Mouse (Mus musculus) retina, adult 2 months (tissue): ENCODE results near the gene Olfr740.

Experiments used
- DNase-seq: peaks from one replicate; pipeline ENCODE4 v3.0.0-alpha.2; 2012; ENCODE audit warnings: low read depth, low spot score

Gene Olfr740

GRCm38 (mm10) chr14:50445245-50445644 lies at the start of gene Olfr740:
Olfr740 (plus strand) TSS chr14:50445545.
- no peak for DNase-seq

- no peak for DNase-seq
These were observed 38.1 kb upstream of the Olfr740 start, which contains the start of gene Olfr738 for GRCm38 (mm10) chr14:50407268-50407667. Olfr738 (plus strand) TSS chr14:50407568.

- no peak for DNase-seq
These were observed 27.0 kb upstream of the Olfr740 start, which contains the start of gene Olfr739 for GRCm38 (mm10) chr14:50418326-50418725. Olfr739 (plus strand) TSS chr14:50418626.

- no peak for DNase-seq
These were observed 27.1 kb downstream of the Olfr740 start, which contains the start of gene Olfr741 for GRCm38 (mm10) chr14:50472438-50472837. Olfr741 (plus strand) TSS chr14:50472738.

GRCm38 (mm10) chr14:50478406-50478805 lies 33.1 kb downstream of the Olfr740 start:
- no peak for DNase-seq

GRCm38 (mm10) chr14:50503300-50503699 lies 58.0 kb downstream of the Olfr740 start, which contains the start of gene Olfr742:
Olfr742 (plus strand) TSS chr14:50503600.
- no peak for DNase-seq
